Mouse (Mus musculus) brain, embryonic 14.5 days (tissue): ENCODE data around the gene Prkca.

Source experiments
- CTCF ChIP-seq: fragments of 200-500 bp; IDR thresholded peaks from 2 replicates; pipeline ENCODE4 v1.5.1; 2012; ENCODE audit warnings: inconsistent platforms, mild to moderate bottlenecking, moderate library complexity, borderline replicate concordance; ENCODE audit not compliant: insufficient read depth, insufficient read length; ENCODE audit errors: extremely low read depth
- POLR2A ChIP-seq: fragments of 200-500 bp; IDR thresholded peaks from 2 replicates; pipeline ENCODE4 v1.6.1; 2012; ENCODE audit warnings: mild to moderate bottlenecking, inconsistent platforms, borderline replicate concordance; ENCODE audit not compliant: poor library complexity, insufficient read depth, insufficient read length, severe bottlenecking; ENCODE audit errors: extremely low read depth

GRCm38 (mm10) chr11:108199429-108199985, 144.2 kb downstream of the Prkca start:
- TF ChIP-seq CTCF (no peak), POLR2A (no peak)
